Mouse (Mus musculus) CH12.LX (cell line): ENCODE results near the gene Traf3ip2. TPM values are rescaled to one million over a fixed set of nuclear protein-coding genes. Genes with fewer than 3 reads are reported as not detected.

Experiments used
- DNase-seq: peaks from one replicate; pipeline ENCODE4 v3.0.0-alpha.2; 2013; ENCODE audit errors: extremely low read depth
- H3K27ac ChIP-seq: 2 replicates; pipeline ENCODE4 v1.5.1; 2012; ENCODE audit warnings: low read depth, mild to moderate bottlenecking, control low read depth, moderate library complexity; ENCODE audit not compliant: insufficient read depth
- H3K27me3 ChIP-seq: replicated peaks from 2 replicates; pipeline ENCODE3; 2012; ENCODE audit warnings: inconsistent platforms
- H3K36me3 ChIP-seq, 2 experiments: replicated peaks in 1 of 2; 2 replicates each; pipeline versions ENCODE3 to v1.6.1; 2012; ENCODE audit warnings: inconsistent platforms in 1 of 2, low read length in 1 of 2, mild to moderate bottlenecking in 1 of 2, mixed read lengths in 1 of 2, moderate library complexity in 1 of 2; ENCODE audit not compliant: control insufficient read depth in 1 of 2, insufficient read depth in 1 of 2
- H3K4me1 ChIP-seq, 2 experiments: 2 replicates each; pipeline ENCODE4 v1.6.1; 2012; ENCODE audit warnings: inconsistent platforms in 1 of 2, moderate library complexity in 1 of 2; ENCODE audit not compliant: insufficient read depth in 2 of 2, control insufficient read depth in 1 of 2
- H3K4me2 ChIP-seq: 2 replicates; pipeline ENCODE4 v1.6.1; 2012; ENCODE audit warnings: low read depth, mild to moderate bottlenecking, control low read depth; ENCODE audit not compliant: poor library complexity, insufficient read depth, severe bottlenecking
- H3K4me3 ChIP-seq, 3 experiments: fragments of 150-350 bp in 1 of 3; sonication (generic) in 1 of 3; replicated peaks in 1 of 3; 2 replicates each; pipeline versions ENCODE3 to v1.5.1; 2011 to 2012; ENCODE audit warnings: low read depth in 2 of 3, low read length in 2 of 3, mild to moderate bottlenecking in 2 of 3, moderate library complexity in 2 of 3, control low read depth in 1 of 3, improper control_type of control experiment in 1 of 3, inconsistent platforms in 1 of 3, mixed read lengths in 1 of 3; ENCODE audit not compliant: poor library complexity in 1 of 3
- H3K79me2 ChIP-seq: replicated peaks from 2 replicates; pipeline ENCODE4 v1.6.1; 2012; ENCODE audit warnings: mild to moderate bottlenecking, moderate library complexity; ENCODE audit not compliant: control insufficient read depth, poor library complexity, insufficient read depth, severe bottlenecking; ENCODE audit errors: extremely low read depth
- H3K9ac ChIP-seq: 2 replicates; pipeline ENCODE4 v1.6.1; 2012; ENCODE audit warnings: low read depth, mild to moderate bottlenecking, control low read depth, moderate library complexity; ENCODE audit not compliant: insufficient read depth
- H3K9me3 ChIP-seq: replicated peaks from 2 replicates; pipeline ENCODE3; 2012; ENCODE audit warnings: low read length, inconsistent platforms, mixed read lengths
- BHLHE40 ChIP-seq: IDR thresholded peaks from 2 replicates; pipeline ENCODE4 v1.6.1; 2011; ENCODE audit warnings: mild to moderate bottlenecking, low read depth, low read length, improper control_type of control experiment
- E2F4 ChIP-seq: IDR thresholded peaks from 2 replicates; pipeline ENCODE4 v1.6.1; 2011; ENCODE audit warnings: low read depth, low read length, improper control_type of control experiment; ENCODE audit not compliant: insufficient replicate concordance
- ETS1 ChIP-seq: conservative IDR thresholded peaks from 2 replicates; pipeline ENCODE4 v1.6.1; 2012; ENCODE audit warnings: low read depth, mild to moderate bottlenecking, inconsistent platforms, low read length, improper control_type of control experiment, moderate library complexity
- GABPA ChIP-seq: IDR thresholded peaks from 2 replicates; pipeline ENCODE4 v1.6.1; 2012; ENCODE audit warnings: low read depth, low read length, improper control_type of control experiment, inconsistent platforms; ENCODE audit not compliant: insufficient replicate concordance
- HCFC1 ChIP-seq: IDR thresholded peaks from 2 replicates; pipeline ENCODE4 v1.6.1; 2012; ENCODE audit warnings: low read depth, mild to moderate bottlenecking, inconsistent platforms, low read length, improper control_type of control experiment
- JUN ChIP-seq: IDR thresholded peaks from 2 replicates; pipeline ENCODE4 v1.6.1; 2011; ENCODE audit warnings: low read depth, mild to moderate bottlenecking, low read length, improper control_type of control experiment, moderate library complexity; ENCODE audit not compliant: insufficient read depth
- JUND ChIP-seq: conservative IDR thresholded peaks from 2 replicates; pipeline ENCODE4 v1.6.1; 2011; ENCODE audit warnings: low read depth, low read length, improper control_type of control experiment
- MAZ ChIP-seq: IDR thresholded peaks from 2 replicates; pipeline ENCODE4 v1.6.1; 2012; ENCODE audit warnings: low read depth, mild to moderate bottlenecking, inconsistent platforms, low read length, improper control_type of control experiment, moderate library complexity
- MEF2A ChIP-seq: IDR thresholded peaks from 2 replicates; pipeline ENCODE4 v1.6.1; 2014; ENCODE audit warnings: low read depth, mild to moderate bottlenecking, inconsistent platforms, low read length, improper control_type of control experiment, borderline replicate concordance
- MXI1 ChIP-seq: IDR thresholded peaks from 2 replicates; pipeline ENCODE4 v1.6.1; 2011; ENCODE audit warnings: mild to moderate bottlenecking, low read depth, low read length, improper control_type of control experiment
- NELFE ChIP-seq: IDR thresholded peaks from 2 replicates; pipeline ENCODE4 v1.6.1; 2011; ENCODE audit warnings: low read depth, low read length, improper control_type of control experiment
- NRF1 ChIP-seq: IDR thresholded peaks from 2 replicates; pipeline ENCODE4 v1.6.1; 2014; ENCODE audit warnings: low read depth, mild to moderate bottlenecking, inconsistent platforms, low read length, improper control_type of control experiment, moderate library complexity
- POLR2AphosphoS2 ChIP-seq: IDR thresholded peaks from 2 replicates; pipeline ENCODE4 v1.6.1; 2011; ENCODE audit warnings: low read depth, low read length, improper control_type of control experiment
- RAD21 ChIP-seq: IDR thresholded peaks from 2 replicates; pipeline ENCODE4 v1.6.1; 2011; ENCODE audit warnings: low read depth, mild to moderate bottlenecking, low read length, improper control_type of control experiment, moderate library complexity
- RCOR1 ChIP-seq: conservative IDR thresholded peaks from 2 replicates; pipeline ENCODE4 v1.6.1; 2012; ENCODE audit warnings: low read depth, mild to moderate bottlenecking, inconsistent platforms, low read length, improper control_type of control experiment
- TBP ChIP-seq: conservative IDR thresholded peaks from 2 replicates; pipeline ENCODE4 v1.6.1; 2011; ENCODE audit warnings: low read depth, low read length, improper control_type of control experiment
- TCF12 ChIP-seq: IDR thresholded peaks from 2 replicates; pipeline ENCODE4 v1.6.1; 2014; ENCODE audit warnings: low read depth, mild to moderate bottlenecking, inconsistent platforms, low read length, improper control_type of control experiment
- USF2 ChIP-seq: conservative IDR thresholded peaks from 2 replicates; pipeline ENCODE4 v1.6.1; 2011; ENCODE audit warnings: low read depth, low read length, improper control_type of control experiment
- ZKSCAN1 ChIP-seq: IDR thresholded peaks from 2 replicates; pipeline ENCODE4 v1.6.1; 2012; ENCODE audit warnings: low read depth, inconsistent platforms, low read length, improper control_type of control experiment, borderline replicate concordance
- dilution Hi-C: fragments of 300-500 bp; cut with MboI; formaldehyde crosslinking; loops from 2 replicates; pipeline ENCODE4 v1.14.3; 2020; ENCODE audit warnings: low sequenced_read_pairs; ENCODE audit not compliant: extremely low pct_unique_long_range_greater_than_20kb, extremely low pct_ligation_motif_present
- in situ Hi-C: fragments of 300-500 bp; cut with MboI; formaldehyde crosslinking; loops from 3 replicates; pipeline ENCODE4 v1.14.3; 2019; ENCODE audit warnings: low sequenced_read_pairs, low pct_ligation_motif_present, low pct_unique_long_range_greater_than_20kb, mixed read lengths
- polyA plus RNA-seq: library from polyadenylated mRNA; unstranded; fragments of >175 nt; gene quantifications from 2 replicates; pipeline ENCODE4 v1.2.1, GENCODE M21; 2012; ENCODE audit warnings: low read depth; ENCODE audit not compliant: insufficient read length
- total RNA-seq, 2 experiments: library from RNA; depleted of rRNA; stranded (reverse); fragments of 300-350 nt in 1 of 2; fragments of >200 nt in 1 of 2; gene quantifications; 2 replicates each; pipeline ENCODE4 v1.2.3; 2012 to 2014

Traf3ip2 gene
- total and polyA plus RNA-seq, 3 experiments: 9.2 to 23.4 (median 15.6) TPM

- no peak for TF ChIP-seq ZKSCAN1
- no peak for TF ChIP-seq USF2
- TF ChIP-seq TCF12: no peak
- TF ChIP-seq BHLHE40: no peak
- TF ChIP-seq JUND: no peak
- TF ChIP-seq JUN: no peak
- TF ChIP-seq E2F4: no peak
- TF ChIP-seq GABPA: no peak
- no peak for TF ChIP-seq MEF2A
- no peak for TF ChIP-seq MAZ
- no peak for TF ChIP-seq ETS1
- TF ChIP-seq, all 38 proteins: peak for 0
- no peaks in the 10 kb centered on the region for H3K79me2 ChIP-seq
- H3K9me3 ChIP-seq: no peaks in the 10 kb centered on the region
- dilution Hi-C loops (no loop called here), in situ Hi-C loops (no loop called here)
- H3K4me2 ChIP-seq: no peak overlapping the region
- no peak overlapping the region for H3K27ac ChIP-seq
- DNase-seq: no peak
- no peaks in the 10 kb centered on the region for H3K27me3 ChIP-seq
- H3K36me3 ChIP-seq: peaks cover 2 to 47% of the 10 kb centered on the region in 2 experiments
- H3K4me3 ChIP-seq: no peak overlapping the region
- no peak overlapping the region for H3K9ac ChIP-seq
- H3K4me1 ChIP-seq: no peaks in the 10 kb centered on the region
These were observed 46.9 kb downstream of the Traf3ip2 start for GRCm38 (mm10) chr10:39659411-39660268.

- H3K79me2 ChIP-seq: no peaks in the 10 kb centered on the region
- dilution Hi-C loops (no loop called here), in situ Hi-C loops (no loop called here)
- no peak overlapping the region for H3K9ac ChIP-seq
- no peak overlapping the region for H3K27ac ChIP-seq
- no peak overlapping the region for H3K4me2 ChIP-seq
- no peak for DNase-seq
- peaks cover 2 to 45% of the 10 kb centered on the region in 2 experiments for H3K36me3 ChIP-seq
- H3K9me3 ChIP-seq: no peaks in the 10 kb centered on the region
- H3K4me1 ChIP-seq: no peaks in the 10 kb centered on the region
- H3K4me3 ChIP-seq: no peak overlapping the region
- TF ChIP-seq HCFC1: no peak
- no peak for TF ChIP-seq RCOR1
- TF ChIP-seq RAD21: no peak
- TF ChIP-seq JUND: no peak
- no peak for TF ChIP-seq NRF1
- TF ChIP-seq TBP: no peak
- TF ChIP-seq POLR2AphosphoS2: no peak
- TF ChIP-seq NELFE: no peak
- TF ChIP-seq MEF2A: no peak
- no peak for TF ChIP-seq MXI1
- H3K27me3 ChIP-seq: no peaks in the 10 kb centered on the region
These were observed 47.5 kb downstream of the Traf3ip2 start for GRCm38 (mm10) chr10:39660269-39660655.
